Mouse (Mus musculus): ENCODE data around the gene Rad51ap1. TPM values are rescaled to one million over a fixed set of nuclear protein-coding genes. Genes with fewer than 3 reads are reported as not detected.

The Rad51ap1 gene
- total RNA-seq (2021): 1 to 10 TPM; 2.7 to 2.8 TPM

DNA sequence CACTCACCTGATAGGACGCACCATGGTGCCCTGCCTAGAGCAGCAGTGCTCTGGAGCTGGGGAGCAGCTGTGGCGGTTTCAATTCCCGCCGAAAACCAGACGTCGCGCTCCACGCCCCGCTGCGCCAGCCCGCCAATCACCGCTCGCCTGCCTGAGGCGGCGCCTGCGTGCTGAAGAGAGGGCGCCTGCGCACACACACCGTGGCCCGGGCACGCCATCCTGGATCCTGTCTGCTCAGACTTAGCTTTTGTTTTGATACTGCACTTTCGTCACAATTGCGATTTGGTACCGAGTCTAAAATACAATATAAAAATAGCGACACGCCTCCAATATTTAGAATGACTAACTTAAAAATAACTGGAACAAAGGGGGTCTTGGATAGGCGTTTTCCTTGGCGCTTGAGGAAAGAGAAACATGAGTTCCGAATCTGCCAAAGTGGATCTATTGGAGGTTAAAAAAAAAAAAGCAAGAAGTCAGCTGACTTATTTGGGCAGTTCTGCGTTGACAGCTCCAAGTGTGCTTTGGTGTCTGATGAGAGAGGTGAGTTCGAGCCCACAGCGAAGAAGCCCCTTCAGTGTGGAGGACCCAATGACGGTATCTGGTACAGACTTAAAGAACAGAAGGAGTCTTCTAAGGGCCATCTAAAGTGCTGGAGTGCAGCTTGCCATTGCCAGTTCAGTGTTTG is at the start of gene Rad51ap1, which contains the start of gene D6Wsu163e:
TSS of gene Rad51ap1 (minus strand) at position 101 of the 685 bp plus-strand sequence.
TSS of gene D6Wsu163e (plus strand) at position 476 of the 685 bp plus-strand sequence.
- peak; percentile 94 to 96 for DNase-seq

DNA sequence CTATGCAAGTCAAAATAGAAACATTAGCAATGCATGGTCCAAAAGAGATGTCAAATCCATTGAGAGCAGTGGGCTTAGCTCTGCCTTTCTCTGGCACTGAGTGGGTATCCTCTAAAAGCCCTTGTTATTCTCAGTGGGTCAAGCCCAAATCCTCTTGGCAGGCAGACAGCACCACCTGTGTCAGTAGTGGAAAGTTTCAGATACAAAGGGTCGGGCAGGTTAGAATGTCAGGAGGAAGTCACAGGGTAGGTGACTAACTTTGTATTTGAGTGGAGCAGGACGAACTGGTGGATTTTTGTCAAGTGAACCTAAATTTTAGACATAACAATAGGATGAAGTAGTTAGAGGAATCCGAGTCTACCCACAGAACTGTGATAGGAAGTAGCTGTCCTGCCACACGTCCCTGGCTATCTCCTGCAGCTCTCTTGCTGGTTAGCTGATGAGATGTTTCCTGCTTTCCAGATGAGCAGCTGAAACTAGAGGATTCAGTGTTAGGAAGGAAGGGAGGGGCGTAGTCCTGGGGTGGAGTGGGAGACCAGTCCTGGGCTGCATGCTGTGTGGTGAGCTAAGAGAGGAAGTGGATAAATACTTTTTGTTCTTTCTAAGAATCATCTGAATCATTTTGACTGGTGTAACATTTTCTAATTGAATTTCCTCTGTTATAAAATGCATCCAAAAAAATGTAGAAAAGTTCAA is 42.3 kb upstream of the Rad51ap1 start:
- DNase-seq: no peak

DNA sequence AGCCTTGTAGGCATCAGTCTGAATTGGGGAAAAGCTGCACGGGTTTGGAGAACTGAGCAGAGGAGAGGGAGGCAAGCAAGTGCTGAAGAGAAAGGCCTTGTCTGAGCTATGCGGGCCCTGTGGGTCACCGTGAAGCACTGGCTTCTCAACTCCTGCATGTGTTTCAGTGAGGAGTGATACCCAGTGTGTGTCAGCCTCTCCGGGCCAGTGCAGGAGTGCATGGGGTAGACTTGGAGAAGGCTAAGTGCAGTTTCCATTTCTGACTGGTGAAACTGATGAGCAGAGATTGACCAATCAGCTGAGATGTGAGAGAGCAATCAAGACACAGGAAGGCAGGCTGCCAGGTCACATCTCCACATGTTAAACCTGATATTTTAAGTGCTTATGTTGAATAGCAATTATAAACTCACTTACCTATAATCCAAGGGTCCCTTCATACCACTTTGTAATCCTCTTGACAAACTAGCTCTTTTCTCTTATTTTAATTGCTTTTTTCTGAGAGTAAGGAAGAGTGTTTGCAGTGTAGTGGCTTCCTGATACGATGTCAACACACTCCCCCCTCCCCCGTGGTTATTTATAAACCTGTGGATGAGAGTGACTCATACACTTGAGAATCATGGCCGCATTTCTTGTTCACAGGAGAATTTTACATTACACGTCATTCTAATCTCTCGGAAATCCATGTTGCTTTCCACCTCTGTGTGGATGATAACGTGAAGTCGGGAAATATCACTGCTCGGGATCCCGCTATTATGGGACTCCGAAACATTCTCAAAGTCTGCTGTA is 27.0 kb upstream of the Rad51ap1 start:
- no peak for DNase-seq

DNA sequence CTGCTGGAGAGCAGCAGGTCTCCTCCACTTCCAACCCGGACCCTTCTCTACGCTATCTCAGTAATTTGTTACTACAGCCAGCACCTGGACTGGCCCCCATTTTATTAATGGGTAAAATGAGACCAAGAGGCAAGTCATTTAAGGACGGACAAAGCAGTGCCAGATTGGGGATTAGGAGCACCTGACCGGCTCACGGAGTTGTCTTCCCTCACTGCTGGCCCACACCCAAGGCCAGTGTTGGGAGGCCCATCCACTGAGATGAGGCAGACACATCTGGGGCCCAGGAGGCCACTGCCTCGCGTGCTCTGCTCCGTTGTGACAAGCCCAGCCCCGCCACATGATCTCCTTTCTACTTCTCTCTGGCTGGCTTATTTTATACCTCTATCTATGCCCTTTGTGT is 24.0 kb upstream of the Rad51ap1 start:
- no peak for DNase-seq

DNA sequence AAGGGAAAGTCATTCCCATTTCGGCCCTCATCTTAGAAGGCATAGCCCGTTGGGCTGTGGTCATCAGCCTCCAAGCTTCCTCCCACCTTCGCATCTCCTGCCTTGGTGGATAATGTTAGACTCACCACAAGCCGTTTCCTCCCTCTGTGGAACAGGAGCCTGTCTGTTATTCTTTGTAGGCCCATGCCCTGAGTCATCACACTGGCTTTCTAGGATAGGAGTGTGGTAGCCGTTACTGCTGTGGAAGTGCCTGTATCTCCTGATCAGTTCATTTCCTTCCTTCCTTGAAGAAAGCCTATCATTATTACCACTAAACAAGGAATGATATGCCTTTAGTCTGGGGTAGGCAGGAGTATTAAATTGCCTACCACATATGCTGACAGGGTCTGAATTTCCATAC is 23.3 kb upstream of the Rad51ap1 start:
- no peak for DNase-seq

DNA sequence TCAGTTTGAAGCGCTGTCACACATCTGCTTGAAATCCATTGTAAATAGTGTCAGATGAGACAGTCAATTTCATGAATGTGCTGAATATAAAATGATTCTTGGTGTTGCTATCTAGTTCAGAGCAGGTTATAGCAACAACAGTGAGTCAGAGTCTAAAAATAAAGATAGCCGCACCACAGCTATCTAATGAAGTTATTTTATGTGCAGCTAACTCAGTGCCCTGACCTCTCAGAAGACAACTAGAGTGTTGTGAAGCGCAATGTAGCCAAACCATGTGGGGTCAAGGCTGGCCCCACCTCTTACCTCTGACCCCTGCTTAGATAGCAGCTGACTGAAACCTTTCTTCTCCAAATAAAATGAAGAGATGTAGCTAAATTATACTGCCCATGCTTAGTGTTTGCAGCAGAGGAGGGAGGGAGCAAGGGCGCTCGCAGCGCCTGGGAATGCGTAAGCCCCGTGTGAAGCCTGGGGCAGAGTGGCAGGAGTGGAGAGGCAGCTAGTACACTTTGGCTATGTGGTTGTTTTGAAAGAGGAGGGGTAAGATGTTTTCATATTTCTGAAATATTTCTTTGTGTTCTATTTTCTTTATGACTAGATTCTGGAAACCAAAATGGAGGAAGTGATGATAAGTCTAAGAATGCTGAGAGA is 22.1 kb upstream of the Rad51ap1 start:
- no peak for DNase-seq

DNA sequence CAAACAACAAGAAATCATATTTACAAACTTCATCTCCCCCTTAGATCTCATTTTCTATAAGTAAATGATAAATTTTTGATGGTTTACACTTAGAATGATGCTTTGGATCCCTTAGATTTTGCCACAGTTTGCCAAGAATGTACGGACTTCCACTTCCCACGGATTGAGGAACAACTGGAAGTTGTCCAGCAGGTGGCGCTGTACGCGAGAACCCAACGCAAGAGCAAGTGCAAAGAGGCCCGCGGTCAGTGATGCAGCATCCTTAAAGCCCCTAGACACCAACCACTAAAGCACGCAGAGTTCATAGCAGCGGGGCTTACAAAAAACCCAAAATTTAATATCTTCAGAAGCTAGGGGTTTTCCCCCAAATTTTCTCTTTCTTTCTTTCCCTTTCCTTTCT is 16.3 kb upstream of the Rad51ap1 start:
- DNase-seq: peak; percentile 52 to 58

DNA sequence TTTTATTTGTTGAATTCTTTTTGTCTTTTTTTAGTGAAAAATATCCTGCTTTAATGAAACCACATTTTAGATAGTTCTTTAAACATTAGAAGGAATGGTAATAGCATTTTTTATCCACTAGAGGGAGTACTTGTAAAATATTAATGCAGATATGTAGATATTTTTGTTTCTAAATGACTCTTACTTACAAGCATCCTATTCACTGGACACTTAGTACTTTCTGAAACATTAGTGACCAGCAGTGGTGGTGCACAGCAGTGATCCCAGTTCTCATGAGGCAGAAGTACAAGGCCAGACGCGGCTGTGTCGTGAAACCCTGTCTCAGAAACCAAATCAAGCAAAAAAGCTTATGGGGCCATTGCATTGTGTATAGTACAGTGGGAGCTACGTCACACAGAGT is 8.9 kb upstream of the Rad51ap1 start:
- no peak for DNase-seq

DNA sequence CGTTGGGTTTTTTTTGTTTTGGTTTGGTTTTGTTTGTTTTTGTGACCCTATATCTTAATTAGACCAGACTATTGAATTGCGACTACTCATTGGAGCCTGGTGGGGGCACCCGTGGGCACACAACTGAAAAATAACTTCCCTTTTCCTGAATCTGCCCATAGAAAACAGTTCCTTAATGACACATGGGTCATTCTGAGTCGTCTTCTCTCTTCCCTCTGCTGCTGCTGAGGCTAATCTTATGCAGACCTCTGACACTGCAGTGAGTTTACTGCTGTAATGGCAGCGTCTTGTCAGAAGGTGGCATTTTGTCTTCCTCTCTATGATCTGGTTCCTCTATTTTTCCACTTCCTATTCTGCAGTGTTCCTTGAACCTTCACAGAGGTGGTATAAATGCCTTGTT is 1.1 kb upstream of the Rad51ap1 start:
- DNase-seq: no peak

DNA sequence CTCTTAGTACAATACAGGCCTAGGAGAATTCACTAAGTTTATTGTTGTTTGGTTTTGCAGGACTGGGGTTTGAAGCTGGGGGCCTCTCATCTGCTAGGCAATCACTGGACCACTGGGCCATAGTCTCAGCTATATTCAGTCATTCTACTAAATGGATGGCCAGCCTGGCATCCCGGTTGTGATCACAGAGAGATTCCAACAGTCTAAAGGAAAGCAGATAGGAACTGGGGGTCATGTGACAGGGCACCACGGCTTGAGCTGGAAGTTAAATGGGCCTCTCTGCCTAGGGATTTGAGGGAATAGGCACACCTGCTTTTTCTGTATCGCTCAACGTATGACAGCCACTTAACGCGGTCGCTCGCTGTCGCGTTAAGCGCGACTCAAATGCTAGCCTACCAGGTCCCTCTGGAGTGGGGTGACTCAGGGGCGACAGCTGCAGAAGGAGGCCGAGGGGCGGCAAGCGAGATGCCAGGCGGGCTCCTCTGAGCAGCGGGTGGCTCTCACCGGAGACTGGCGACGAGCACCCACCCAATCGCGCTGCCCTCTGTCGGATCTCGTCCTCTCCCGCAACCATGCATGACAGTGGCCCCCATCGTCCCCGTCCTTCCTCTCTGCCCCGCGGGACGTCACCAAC is 417 bp downstream of the Rad51ap1 start:
- no peak for DNase-seq

DNA sequence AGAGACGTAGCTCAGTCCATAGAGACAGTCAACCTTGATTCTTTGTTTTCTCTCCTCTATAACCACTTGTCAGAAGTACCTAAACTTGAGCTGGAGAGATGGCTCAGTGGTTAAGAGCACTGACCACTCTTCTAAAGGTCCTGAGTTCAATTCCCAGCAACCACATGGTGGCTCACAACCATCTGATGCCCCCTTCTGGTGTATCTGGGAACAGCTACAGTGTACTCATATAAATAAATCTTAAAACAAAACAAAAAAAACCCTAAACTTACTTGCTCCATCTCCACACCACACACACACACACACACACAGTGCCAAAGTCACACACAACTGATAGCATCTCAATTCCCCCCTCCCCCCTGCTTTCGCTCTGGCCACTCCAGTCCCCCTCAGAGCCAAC is 1.3 kb downstream of the Rad51ap1 start:
- DNase-seq: no peak

DNA sequence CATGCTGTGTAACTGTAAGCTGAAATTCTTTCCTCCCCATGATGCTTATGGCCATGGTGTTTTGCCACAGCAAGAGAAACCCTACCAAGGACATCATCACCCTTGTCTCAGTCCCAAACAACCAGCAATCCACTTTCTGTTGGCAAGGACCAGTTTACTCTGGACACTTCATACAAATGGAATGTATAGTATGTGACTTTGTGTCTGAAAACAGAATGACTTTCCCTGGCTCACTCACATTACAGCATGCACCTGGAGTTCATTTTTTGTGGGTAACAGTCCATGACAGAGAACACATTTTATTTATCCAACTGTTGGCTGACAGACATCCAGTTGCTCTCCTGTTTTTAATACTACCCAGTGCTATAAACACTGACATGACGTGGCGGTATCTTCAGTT is 6.5 kb downstream of the Rad51ap1 start:
- DNase-seq: no peak

DNA sequence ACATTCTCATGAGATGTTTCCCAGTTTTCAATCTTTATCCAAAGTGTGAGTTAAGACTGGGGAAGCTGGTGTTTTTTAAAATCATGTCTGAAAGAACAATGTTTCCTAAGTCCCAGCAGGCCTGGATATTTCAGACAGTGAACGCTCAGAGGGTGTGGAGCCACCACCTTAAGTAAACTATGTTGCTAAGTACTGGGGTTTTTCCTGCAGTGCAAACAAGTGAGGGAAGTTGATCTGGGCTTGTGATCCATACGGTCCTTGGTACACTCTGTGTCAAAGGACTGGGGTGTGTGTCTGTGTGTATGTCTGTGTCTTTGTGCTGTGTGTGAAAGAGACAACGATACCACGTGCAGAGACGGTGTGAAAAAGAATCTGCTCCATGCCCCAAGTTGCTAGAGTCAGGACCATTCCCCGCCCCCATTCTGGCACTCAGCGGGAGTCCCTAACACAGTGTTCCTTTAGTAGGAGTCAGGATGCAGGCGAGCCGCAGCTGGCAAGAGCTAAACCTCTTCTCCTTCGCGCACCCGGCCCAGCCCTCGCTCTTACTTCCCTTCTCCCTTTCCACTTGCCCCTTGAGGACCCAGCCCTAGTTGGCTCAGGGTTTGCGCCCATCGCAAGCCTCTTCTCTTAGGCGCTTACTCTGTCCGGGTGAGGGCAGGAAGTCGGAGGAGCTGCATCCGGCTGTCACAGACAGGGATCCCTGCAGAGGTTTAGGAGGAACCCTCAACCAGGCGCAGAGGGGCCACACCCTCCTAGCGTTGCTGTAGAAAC is 18.1 kb downstream of the Rad51ap1 start, which contains the start of gene Dyrk4:
TSS of gene Dyrk4 (minus strand) at position 729 of the 771 bp plus-strand sequence.
- peak in 1 of 2 experiments; percentile 11 for DNase-seq

DNA sequence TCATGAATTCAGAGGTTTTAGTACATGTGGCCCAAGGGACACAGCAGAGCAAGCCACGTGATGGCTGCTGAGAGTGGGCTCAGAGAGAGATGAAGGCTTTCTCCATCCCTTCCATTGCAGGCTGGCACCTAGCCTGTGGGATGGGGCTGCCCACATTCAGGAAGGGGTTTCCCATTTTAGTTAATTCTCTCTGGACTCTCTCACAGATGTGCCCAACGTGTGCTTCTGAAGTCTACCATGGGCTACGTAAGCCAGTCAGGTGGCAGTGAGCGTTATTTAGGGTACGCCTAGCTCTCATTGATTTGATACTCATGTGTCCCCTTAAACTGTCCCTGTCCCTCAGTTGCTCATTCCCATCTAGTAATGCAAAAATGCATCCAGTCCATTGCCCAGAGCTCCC is 24.5 kb downstream of the Rad51ap1 start:
- DNase-seq: no peak

DNA sequence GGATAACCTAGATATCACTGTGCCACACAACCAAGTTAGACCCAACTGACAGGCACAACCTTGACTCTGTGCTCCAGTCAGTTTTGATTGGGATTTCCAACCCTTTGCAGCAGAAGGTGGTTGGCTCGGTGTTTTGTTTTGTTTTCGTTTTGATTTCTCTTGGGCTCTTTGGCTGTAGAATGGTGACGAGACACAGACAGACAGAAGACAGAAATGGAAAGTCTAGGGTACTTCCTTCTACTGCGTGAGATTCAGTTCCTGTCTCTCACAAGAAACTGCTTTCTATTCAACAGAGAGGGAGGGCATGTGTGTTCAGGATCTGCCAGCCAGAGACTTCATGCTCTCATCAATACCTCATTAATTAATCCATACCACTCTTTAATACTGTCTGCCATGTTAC is 28.7 kb downstream of the Rad51ap1 start:
- no peak for DNase-seq

DNA sequence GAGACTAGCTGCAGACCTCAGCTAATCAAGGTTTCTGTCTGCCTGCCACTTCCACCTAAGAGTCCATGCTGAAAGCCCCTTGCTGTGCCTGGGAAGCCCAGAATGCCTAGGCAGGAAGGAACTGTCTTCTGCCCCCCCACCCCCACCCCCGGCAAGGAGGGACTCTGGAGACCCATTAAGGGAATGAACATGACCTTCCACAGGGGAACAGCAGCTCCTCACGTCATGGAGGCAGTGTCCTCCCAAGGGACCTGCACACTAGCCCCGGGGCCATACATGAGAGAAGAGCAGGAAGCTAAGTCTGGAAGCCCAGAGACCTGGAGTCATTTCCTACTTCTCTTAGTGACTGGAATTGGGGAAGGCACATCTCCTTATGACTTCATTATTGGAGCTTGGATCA is 31.5 kb downstream of the Rad51ap1 start:
- no peak for DNase-seq

DNA sequence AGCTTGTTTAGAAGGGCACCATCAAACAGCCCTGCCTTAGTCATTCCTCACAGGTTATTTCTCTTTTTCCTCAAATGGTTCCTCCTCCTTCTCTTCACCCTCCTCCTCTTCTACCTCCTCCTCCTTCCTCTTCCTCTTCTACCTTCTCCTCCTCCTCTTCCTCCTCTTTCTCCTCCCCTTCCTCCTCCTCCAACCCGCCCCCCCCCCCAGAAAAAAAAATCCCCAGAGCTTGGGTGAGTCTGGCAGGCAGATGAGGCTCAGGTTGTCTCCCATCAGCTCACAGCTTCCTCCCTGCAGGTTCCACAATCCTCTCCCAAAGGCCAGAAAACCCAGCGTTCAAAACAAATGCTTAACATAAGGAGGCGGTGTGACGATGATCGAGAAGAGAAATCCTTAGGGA is 32.0 kb downstream of the Rad51ap1 start:
- DNase-seq: no peak

DNA sequence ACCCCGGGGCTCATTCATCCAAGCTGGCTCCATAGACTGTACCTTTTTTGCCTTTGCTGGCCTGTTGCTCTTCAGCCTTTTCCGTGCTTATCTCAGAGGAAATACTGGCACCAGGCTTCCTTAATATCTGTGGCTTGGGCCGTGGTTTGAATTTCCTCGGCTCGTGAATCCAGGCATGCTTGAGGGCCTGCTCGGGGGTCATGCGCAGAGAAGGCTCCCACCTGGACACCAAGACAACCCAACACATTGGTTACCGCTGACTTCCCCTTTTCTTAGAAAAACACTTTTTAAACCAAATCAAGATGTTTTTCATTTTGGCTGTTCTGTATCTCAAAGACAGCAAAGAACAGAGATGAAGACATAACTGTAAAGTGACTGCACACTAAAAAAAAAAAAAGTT is 62.3 kb downstream of the Rad51ap1 start:
- DNase-seq: no peak
